Mouse (Mus musculus) NIH3T3 (cell line): ENCODE measurements around the gene P4htm.
"Not testable (repeated sequence)": the region's sequence is repeated elsewhere in the genome, so short reads cannot be mapped to it uniquely, and the experiment has no call there.

ENCODE experiments used
- DNase-seq: peaks from one replicate; pipeline ENCODE4 v3.0.0-alpha.2; 2012; ENCODE audit warnings: low read depth

P4htm gene

GRCm38 (mm10) chr9:108596998-108597764, at the start of gene P4htm:
P4htm (minus strand) TSS chr9:108597667.
- DNase-seq: peak; percentile 63

DNA sequence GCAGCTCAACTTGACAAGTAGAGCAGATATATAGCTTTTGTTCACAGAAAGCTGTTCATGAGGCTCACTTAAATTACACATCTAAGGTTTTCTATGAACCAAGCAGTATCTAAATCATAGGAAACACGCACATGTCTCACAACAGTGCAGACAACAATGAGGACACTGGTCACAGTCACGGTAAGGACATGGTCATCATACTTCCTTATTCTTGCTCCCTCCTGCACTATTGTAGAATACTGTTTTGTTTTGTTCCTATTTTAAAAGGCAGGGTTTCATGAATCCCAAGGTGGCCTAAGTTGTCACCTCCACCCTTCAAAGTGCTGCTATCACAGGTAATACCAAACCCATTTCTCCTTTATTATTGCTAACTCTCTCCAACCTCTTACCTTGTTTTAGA, 42.4 kb upstream of the P4htm start:
- DNase-seq: no peak

DNA sequence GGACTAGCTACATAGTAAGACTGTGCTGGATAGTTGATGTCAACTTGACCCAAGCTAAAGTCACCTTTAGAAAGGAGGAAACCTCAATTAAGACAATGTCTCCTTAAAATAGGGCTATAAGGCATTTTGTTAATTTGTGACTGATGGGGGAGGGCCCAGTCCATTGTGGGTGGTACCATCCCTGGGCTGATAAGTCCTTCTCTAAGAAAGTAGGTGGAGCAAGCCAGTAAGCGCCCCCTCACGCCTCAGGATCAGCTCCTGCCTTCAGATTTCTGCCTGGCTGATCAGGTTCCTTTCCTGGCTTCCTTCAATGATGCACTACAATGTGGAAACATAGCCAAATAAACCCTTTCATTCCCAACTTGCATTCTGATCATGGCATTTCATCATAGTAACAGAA, 37.9 kb upstream of the P4htm start:
- no peak for DNase-seq

- DNase-seq: no peak
These were observed 36.4 kb upstream of the P4htm start for GRCm38 (mm10) chr9:108633846-108634245.

- no peak for DNase-seq
These were observed 34.9 kb upstream of the P4htm start for GRCm38 (mm10) chr9:108632375-108632774.

- DNase-seq: no peak
These were observed 34.3 kb upstream of the P4htm start for GRCm38 (mm10) chr9:108631631-108632256.

DNA sequence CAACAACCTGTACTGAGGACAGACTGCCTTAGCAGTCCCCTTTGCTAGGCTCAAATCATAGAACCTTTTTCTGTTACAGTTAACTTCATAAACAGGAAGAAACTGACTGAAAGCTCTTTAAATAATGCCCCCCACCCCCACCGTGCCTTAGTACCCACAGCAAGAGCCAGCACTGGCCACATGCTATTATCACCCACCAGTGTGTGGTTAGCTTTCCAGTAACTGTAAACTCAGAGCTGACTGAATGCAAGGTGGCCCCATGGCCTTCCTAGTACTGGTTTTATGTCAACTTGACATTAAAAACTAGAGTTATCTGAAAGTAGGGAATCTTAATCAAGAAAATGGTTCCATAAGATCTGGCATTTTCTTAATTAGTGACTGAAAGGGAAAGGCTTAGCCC, 33.2 kb upstream of the P4htm start:
- DNase-seq: no peak

- DNase-seq: no peak
These were observed 30.7 kb upstream of the P4htm start for GRCm38 (mm10) chr9:108628141-108628540.

DNA sequence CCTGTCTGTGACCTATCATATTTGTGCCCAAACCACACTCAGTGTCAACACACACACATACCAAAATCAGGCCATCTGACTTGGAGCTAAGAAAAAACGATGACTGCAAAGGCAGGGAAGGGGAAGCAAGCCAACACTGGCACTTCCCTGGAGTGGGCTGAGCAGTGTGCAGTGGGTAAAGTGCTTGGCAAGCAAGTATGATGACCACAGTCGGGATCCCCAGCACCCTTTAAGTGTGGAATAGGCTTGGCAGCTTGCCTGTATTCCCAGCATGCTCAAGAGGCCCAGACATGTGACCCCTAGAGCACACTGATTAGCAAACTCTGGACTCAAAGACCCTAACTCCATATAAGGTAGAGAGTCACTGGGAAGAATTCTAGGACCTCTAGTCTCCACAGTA, 29.0 kb upstream of the P4htm start:
- peak; percentile 22 for DNase-seq

- DNase-seq: no peak
These were observed 19.8 kb upstream of the P4htm start for GRCm38 (mm10) chr9:108617301-108617700.

GRCm38 (mm10) chr9:108611488-108611887, 14.0 kb upstream of the P4htm start:
- no peak for DNase-seq

- no peak for DNase-seq
These were observed 11.4 kb upstream of the P4htm start for GRCm38 (mm10) chr9:108608889-108609288.

- not testable (repeated sequence) for DNase-seq
These were observed 10.5 kb upstream of the P4htm start for GRCm38 (mm10) chr9:108607929-108608328.

DNA sequence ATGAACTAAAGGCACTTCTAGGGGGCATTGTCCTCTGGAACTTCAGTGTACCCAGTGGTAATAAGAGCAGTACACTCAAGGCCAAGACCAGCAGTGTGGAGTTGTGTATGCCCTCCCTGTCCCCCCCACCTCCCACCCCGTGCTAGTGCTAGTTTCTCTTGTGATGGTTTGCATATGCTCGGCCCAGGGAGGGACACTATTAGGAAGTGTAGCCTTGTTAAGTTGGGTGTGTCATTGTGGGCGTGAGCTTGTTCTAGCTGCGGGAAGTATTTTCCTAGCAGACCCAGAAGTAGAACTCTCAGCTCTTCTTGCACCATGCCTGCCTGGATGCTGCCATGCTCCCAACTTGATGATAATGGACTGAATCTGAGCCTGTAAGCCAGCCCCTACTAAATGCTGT, 4.5 kb upstream of the P4htm start:
- no peak for DNase-seq

DNA sequence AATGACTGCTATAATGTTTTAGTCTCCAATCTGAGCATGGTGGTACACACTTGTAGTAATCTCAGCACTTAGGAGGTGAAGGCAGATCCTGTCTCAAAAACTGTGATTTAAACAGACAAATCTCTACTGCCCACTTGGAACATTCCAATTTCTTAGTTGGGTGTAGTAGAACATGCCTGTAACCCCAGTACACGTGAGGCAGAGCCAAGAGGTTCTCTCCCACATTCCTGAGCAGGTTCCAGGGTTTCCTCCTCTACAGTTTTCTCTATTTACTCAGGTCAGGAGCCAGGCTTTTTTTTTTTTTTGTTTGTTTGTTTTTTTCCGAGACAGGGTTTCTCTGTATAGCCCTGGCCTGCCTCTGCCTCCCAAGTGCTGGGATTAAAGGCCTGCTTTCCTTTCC, 2.5 kb upstream of the P4htm start:
- DNase-seq: peak; percentile 11

DNA sequence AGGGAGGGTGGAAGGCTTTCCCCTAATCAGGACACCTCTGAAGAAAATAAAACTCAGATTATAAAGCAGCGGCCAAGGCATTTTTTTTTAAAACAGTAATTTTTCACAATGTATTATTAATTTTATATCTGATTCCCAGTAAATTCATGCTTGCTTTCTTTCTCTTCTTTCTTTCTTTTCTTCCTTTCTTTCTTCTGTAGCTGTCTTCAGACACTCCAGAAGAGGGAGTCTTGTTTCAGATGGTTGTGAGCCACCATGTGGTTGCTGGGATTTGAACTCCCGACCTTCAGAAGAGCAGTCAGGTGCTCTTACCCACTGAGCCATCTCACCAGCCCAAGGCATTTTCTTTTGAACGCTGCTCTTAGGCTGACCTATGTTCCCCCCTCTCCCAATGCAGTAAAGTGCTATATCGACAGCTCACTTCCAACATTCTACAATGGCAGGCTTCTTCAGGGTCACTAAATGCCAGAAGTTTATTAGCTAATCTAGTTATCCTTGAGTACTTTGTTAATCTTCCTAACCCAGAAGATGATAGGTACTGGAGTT, 1.6 kb upstream of the P4htm start:
- DNase-seq: no peak

DNA sequence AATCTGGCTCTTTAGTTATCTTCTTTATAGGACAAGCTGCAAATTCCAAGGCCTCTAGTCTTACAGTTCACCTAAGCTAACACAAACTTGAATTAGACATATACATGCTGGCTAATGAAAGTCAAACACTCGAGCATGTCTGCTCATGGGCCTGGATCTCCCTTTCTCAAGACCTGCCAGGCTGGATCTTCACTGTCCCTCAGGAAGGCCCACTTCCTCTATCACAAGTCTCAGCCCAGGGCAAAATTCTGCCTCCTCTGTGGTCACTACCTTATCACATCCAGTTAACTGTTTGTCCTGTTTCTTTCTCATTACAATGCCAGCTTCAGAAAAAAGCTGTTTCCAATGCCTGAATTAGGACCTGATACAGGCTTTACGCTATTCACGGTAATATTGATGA, 3.1 kb downstream of the P4htm start:
- DNase-seq: no peak

DNA sequence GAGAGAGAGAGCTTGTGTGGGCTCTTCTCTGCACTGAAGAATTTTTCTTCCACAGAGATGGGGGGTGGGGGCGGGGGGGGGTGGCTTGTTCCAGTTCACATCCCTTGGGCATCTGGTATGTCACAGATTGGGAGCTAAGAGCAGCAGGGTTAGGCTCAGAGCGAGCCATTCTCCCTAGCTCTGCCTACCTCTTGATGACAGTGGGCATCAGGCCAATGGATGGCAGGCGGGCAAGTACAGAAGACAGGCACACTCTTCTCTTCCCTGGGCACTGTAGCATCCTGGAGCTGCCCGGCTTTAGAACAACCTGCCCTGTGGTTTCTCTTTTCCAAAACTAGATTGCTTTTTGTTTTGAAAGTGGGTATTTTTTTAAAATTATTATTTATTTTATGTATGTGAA, 6.0 kb downstream of the P4htm start:
- DNase-seq: no peak

GRCm38 (mm10) chr9:108589229-108589628, 8.2 kb downstream of the P4htm start:
- DNase-seq: peak; percentile 29

DNA sequence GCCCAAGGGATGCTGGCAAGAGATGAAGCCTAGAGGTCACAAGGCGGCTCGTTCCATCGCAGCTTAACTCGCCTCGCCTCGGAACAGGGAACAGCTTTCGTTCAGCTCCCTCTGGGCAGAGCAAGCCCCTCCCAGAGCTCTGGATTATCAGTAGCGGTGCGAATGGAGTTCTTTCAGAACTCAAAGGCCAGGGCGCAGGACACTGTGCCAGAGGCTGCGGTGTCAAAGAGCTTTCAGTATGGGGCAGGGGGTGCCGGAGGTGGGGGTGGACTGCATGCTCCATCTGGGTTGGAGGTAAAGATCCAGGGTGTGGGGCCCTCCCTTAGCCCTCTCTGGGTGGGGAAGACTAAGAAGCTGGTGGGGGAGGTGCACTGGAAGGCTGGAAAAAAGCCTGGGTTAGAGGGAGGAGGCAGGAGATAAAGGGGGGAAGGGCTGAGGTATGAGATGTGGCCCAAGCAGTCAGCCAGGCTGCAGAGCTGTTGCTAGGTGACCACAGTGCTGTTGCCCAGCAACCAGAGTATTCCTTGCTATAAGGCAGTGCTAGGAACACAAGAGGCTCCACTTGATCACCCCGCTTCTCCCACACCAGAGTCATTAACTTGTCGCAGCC, 9.8 kb downstream of the P4htm start:
- DNase-seq: peak; percentile 77

DNA sequence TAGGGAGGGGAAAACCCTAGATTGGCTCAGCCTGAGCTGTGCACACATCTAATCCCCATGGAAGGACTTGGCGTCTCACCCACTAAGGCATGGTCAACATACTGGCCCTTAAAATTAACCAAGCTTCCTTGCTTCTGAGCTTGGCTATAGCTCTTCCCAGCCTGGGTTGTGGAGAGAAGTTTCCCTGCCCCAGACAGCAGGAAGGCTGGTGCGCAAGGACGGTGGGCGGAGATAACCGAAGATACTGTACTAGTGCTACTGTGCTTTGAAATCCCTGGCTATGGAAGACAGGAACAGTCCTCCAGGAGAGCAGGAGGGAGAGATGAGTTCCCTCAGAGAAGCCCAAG, 18.1 kb downstream of the P4htm start:
- DNase-seq: peak; percentile 26

DNA sequence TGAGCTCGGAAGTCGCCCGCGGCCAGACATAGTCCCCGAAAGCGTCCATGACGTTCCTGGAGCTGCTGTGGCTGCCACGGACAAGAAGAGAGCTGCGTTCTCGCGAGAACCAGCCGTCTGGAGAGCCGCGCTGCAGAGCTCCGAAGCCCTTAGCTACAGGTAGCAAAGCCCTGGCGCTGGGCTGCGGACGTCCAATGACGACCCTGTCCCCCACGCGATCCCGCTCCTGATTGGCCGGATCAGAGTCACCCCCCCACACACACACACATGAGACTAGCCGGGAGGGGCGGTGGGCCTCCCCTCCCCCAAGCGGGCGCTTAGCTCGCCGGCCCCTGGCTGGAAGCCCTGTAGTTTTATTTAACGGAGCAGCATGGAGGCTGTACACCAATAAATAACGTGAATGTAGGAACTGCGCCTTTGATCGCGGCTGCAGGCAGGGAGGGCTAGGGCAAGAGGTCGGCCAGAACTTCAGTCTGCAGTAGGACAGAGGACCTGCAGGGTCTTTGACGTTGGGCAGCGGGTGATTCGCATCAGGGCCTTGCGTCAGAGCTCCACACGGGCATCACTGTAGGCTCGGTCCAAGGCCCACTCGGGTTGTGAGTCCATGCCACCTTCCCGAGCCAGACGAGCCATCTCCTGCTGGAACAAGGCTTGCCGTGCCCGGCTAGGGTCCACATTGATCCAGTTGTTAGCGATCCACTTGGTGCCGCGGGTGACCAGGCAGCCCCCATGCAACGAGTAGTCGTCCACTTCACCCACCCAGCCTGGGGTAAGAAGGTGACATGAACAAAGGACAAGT, 18.7 kb downstream of the P4htm start, which contains the start of gene Wdr6:
Wdr6 (minus strand) TSS at position 195 of the 799 bp plus-strand sequence.
- peak; percentile 95 for DNase-seq
